Mouse (Mus musculus): ENCODE results near the gene Acly. TPM values are rescaled to one million over a fixed set of nuclear protein-coding genes. Genes with fewer than 3 reads are reported as not detected.

Acly gene
- 92.7 TPM for polyA plus RNA-seq (2015; fragmentation: Illumina TruSeq; extraction: RNeasy Lipid Tissue Mini Kit (QIAGEN cat#74804); ENCODE audit: insufficient read depth, low replicate concordance)

GRCm38 (mm10) chr11:100527458-100528374 is at the start of gene Acly:
TSS of gene Acly (minus strand) at chr11:100528000.

DNA sequence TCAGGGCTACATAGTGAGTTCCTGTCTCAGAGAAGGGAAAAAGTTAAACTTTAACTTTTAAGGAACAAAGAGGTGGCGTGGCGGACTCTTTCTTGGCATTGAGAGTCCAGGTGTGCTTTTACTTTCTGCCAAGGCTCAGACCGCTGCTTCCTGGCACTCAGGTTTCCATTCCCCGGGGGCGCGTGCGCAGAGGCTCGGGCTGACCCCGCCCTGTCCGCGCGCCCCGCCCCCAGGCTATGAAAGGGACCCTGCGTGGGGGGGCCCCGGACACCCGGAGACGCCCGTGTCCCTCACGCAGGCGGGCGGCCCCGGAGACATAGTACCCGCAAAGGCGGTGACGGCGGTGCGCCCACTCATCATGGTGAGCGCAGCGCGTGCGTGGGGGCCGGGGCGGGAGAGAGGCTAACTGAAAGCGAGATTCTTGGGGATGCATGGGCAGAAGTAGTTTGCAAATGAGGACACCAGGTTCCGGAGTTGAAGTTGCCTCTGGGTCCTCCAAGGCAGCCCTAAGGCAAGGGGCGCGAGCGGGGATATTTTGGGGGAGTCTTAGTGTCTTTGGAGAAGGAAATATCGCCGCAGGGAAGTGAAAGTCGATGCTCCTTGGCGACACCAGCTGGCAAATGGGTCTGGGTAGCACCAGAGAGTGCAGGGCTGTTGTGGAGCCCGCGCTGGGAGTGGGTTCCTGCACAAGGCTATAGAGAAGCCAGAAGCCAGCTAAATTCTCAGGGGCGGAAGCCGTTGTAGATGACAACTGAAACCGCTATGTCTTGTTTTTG is 47.1 kb upstream of the Acly start, which contains the start of gene Cnp:
Cnp (plus strand) TSS at position 197 of the 776 bp plus-strand sequence.

GRCm38 (mm10) chr11:100544832-100545745 is 17.3 kb upstream of the Acly start, which contains the start of gene Ttc25:
TSS of gene Ttc25 (plus strand) at chr11:100545607.

DNA sequence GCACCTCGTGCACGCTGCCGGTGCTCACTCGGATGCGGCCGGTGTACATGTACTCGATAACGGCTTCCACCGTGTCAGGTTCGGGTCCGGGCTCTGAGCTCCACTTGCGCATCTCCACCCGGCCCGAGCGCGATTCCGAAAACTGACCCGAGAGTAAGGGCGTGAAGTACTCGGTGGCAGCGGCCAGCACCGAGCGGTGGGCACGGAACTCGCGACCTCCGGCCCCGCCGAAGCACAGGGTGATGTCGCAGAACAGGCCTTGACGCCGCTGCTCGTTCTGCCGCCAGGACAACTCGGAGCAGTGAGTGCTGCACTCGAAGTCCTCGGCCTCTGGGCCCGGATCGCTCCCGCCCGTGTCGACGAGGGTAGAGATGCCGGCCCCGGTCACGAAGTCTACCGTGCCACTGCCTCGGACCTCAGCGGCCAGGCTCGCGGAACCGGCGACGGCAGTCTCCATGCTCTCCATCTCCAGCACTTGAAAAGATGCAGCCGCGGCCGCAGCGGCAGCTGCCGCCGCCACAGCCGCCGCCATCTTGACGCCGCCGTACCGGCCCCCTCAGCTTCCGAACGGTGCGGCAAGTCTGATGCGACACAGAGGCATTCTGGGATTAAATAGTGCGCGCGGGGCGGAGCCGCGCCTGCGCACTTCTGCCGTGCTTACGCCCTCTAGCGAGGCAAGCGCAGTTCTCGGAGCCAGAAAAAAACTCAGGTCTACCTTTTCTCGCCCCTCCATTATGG is 55.4 kb downstream of the Acly start, which contains the start of gene Klhl11:
Klhl11 (minus strand) TSS at position 545 of the 738 bp plus-strand sequence.

GRCm38 (mm10) chr11:100441797-100442196 is 86.0 kb downstream of the Acly start, which contains the start of the genes Nt5c3b and Klhl10:
TSS of gene Nt5c3b (minus strand) at chr11:100441808.
TSS of gene Klhl10 (plus strand) at chr11:100441917.

Other genes starting within 250 kb of the Acly start
- 1,360 TPM for gene Eif1, start 208.1 kb downstream of the Acly start, polyA plus RNA-seq (2015; fragmentation: Illumina TruSeq; extraction: RNeasy Lipid Tissue Mini Kit (QIAGEN cat#74804); ENCODE audit: insufficient read depth, low replicate concordance)
- gene Gast, start 193.6 kb downstream of the Acly start, polyA plus RNA-seq (2015; fragmentation: Illumina TruSeq; extraction: RNeasy Lipid Tissue Mini Kit (QIAGEN cat#74804); ENCODE audit: insufficient read depth, low replicate concordance), result not detected
- 28.3 TPM for gene Hap1, start 171.9 kb downstream of the Acly start, polyA plus RNA-seq (2015; fragmentation: Illumina TruSeq; extraction: RNeasy Lipid Tissue Mini Kit (QIAGEN cat#74804); ENCODE audit: insufficient read depth, low replicate concordance)
- 19.0 TPM for gene Jup, start 130.2 kb downstream of the Acly start, polyA plus RNA-seq (2015; fragmentation: Illumina TruSeq; extraction: RNeasy Lipid Tissue Mini Kit (QIAGEN cat#74804); ENCODE audit: insufficient read depth, low replicate concordance)
- 5.2 TPM for gene P3h4, start 113.2 kb downstream of the Acly start, polyA plus RNA-seq (2015; fragmentation: Illumina TruSeq; extraction: RNeasy Lipid Tissue Mini Kit (QIAGEN cat#74804); ENCODE audit: insufficient read depth, low replicate concordance)
- gene Fkbp10, start 112.3 kb downstream of the Acly start, polyA plus RNA-seq (2015; fragmentation: Illumina TruSeq; extraction: RNeasy Lipid Tissue Mini Kit (QIAGEN cat#74804); ENCODE audit: insufficient read depth, low replicate concordance), result 5.2 TPM
- gene Nt5c3b, start 86.2 kb downstream of the Acly start, polyA plus RNA-seq (2015; fragmentation: Illumina TruSeq; extraction: RNeasy Lipid Tissue Mini Kit (QIAGEN cat#74804); ENCODE audit: insufficient read depth, low replicate concordance), result 53.8 TPM
- gene Klhl10, start 86.1 kb downstream of the Acly start, polyA plus RNA-seq (2015; fragmentation: Illumina TruSeq; extraction: RNeasy Lipid Tissue Mini Kit (QIAGEN cat#74804); ENCODE audit: insufficient read depth, low replicate concordance), result 0.41 TPM
- gene Klhl11, start 55.3 kb downstream of the Acly start, polyA plus RNA-seq (2015; fragmentation: Illumina TruSeq; extraction: RNeasy Lipid Tissue Mini Kit (QIAGEN cat#74804); ENCODE audit: insufficient read depth, low replicate concordance), result 11.0 TPM
- gene Ttc25, start 17.6 kb upstream of the Acly start, polyA plus RNA-seq (2015; fragmentation: Illumina TruSeq; extraction: RNeasy Lipid Tissue Mini Kit (QIAGEN cat#74804); ENCODE audit: insufficient read depth, low replicate concordance), result 0.15 TPM
- gene Cnp, start 46.9 kb upstream of the Acly start, polyA plus RNA-seq (2015; fragmentation: Illumina TruSeq; extraction: RNeasy Lipid Tissue Mini Kit (QIAGEN cat#74804); ENCODE audit: insufficient read depth, low replicate concordance), result 99.4 TPM
- 17.5 TPM for gene Nkiras2, start 91.2 kb upstream of the Acly start, polyA plus RNA-seq (2015; fragmentation: Illumina TruSeq; extraction: RNeasy Lipid Tissue Mini Kit (QIAGEN cat#74804); ENCODE audit: insufficient read depth, low replicate concordance)
- gene Dnajc7, start 92.2 kb upstream of the Acly start, polyA plus RNA-seq (2015; fragmentation: Illumina TruSeq; extraction: RNeasy Lipid Tissue Mini Kit (QIAGEN cat#74804); ENCODE audit: insufficient read depth, low replicate concordance), result 892 TPM
- 0.11 TPM for gene Zfp385c, start 164.5 kb upstream of the Acly start, polyA plus RNA-seq (2015; fragmentation: Illumina TruSeq; extraction: RNeasy Lipid Tissue Mini Kit (QIAGEN cat#74804); ENCODE audit: insufficient read depth, low replicate concordance)
- 25.0 TPM for gene Dhx58, start 176.3 kb upstream of the Acly start, polyA plus RNA-seq (2015; fragmentation: Illumina TruSeq; extraction: RNeasy Lipid Tissue Mini Kit (QIAGEN cat#74804); ENCODE audit: insufficient read depth, low replicate concordance)
- gene Kat2a, start 184.5 kb upstream of the Acly start, polyA plus RNA-seq (2015; fragmentation: Illumina TruSeq; extraction: RNeasy Lipid Tissue Mini Kit (QIAGEN cat#74804); ENCODE audit: insufficient read depth, low replicate concordance), result 20.4 TPM
- gene Hspb9, start 185.8 kb upstream of the Acly start, polyA plus RNA-seq (2015; fragmentation: Illumina TruSeq; extraction: RNeasy Lipid Tissue Mini Kit (QIAGEN cat#74804); ENCODE audit: insufficient read depth, low replicate concordance), result not detected
- 93.5 TPM for gene Rab5c, start 210.2 kb upstream of the Acly start, polyA plus RNA-seq (2015; fragmentation: Illumina TruSeq; extraction: RNeasy Lipid Tissue Mini Kit (QIAGEN cat#74804); ENCODE audit: insufficient read depth, low replicate concordance)
- gene Kcnh4, start 231.9 kb upstream of the Acly start, polyA plus RNA-seq (2015; fragmentation: Illumina TruSeq; extraction: RNeasy Lipid Tissue Mini Kit (QIAGEN cat#74804); ENCODE audit: insufficient read depth, low replicate concordance), result 0.17 TPM
- gene Hcrt, start 234.9 kb upstream of the Acly start, polyA plus RNA-seq (2015; fragmentation: Illumina TruSeq; extraction: RNeasy Lipid Tissue Mini Kit (QIAGEN cat#74804); ENCODE audit: insufficient read depth, low replicate concordance), result not detected
- 5.1 TPM for gene Ghdc, start 243.0 kb upstream of the Acly start, polyA plus RNA-seq (2015; fragmentation: Illumina TruSeq; extraction: RNeasy Lipid Tissue Mini Kit (QIAGEN cat#74804); ENCODE audit: insufficient read depth, low replicate concordance)